Mouse (Mus musculus) Patski (cell line): ENCODE data around the gene Adcy2. TPM values are rescaled to one million over a fixed set of nuclear protein-coding genes. Genes with fewer than 3 reads are reported as not detected.

Experiments
- ATAC-seq: fragments of 100-300 bp; one replicate; pipeline ENCODE4 v1.8.0; 2021
- CTCF ChIA-PET: fragments of 350-600 bp; sonication (Branson Sonifier 250); formaldehyde crosslinking; loops from one replicate; lab custom pipeline; 2022; ENCODE audit warnings: inconsistent platforms; lab: Charles Lee
- POLR2A ChIA-PET: fragments of 350-600 bp; sonication (Branson Sonifier 250); formaldehyde crosslinking; loops from one replicate; lab custom pipeline; 2022; ENCODE audit warnings: antibody characterized with exemption, inconsistent platforms; lab: Charles Lee
- DNase-seq: peaks from one replicate; pipeline ENCODE4 v3.0.0-alpha.2; 2011; ENCODE audit warnings: low read depth, low spot score
- H3K27me3 ChIP-seq: fragments of 371-371 bp; one replicate; pipeline ENCODE4 v1.5.1; 2021
- CTCF ChIP-seq: fragments of 100-300 bp; IDR thresholded peaks from one replicate; pipeline ENCODE4 v1.5.1; 2021
- in situ Hi-C: fragments of 300-500 bp; cut with MboI; formaldehyde crosslinking; loops from 3 replicates; pipeline ENCODE4 v1.11.1; 2018; ENCODE audit warnings: low pct_unique_long_range_greater_than_20kb, mixed read lengths
- polyA plus RNA-seq: library from polyadenylated mRNA; unstranded; gene quantifications from one replicate; pipeline ENCODE4 v1.2.3, GENCODE M21; 2021

Adcy2 gene
- polyA plus RNA-seq, 1 experiment from 2014 or later: 0.06 TPM

DNA sequence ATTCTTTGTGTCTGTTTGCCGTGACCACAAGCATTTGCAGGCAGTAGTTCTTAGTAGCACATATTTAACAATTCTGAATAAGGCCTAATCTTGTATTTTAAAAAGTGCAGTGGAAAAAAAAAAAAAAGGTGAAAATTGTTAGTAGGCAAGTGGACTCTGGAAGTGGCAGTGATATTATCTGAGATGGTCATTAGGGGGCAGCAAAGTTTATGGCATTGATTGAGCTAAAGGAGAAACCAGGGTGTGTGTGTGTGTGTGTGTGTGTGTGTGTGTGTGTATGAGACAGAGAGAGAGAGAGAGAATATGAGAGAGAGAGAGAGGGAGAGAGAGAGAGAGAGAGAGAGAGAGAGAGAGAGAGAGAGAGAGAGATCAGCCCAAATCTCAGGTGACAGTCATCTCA, 405.5 kb downstream of the Adcy2 start:
- H3K27me3 ChIP-seq: no peaks in the 10 kb centered on the region
- POLR2A ChIA-PET: no interaction called here
- CTCF ChIA-PET: interaction anchor here (0.6 to 1.2 kb wide), 2 partner anchors 24 to 72 kb away, joined by 3 to 4 read pairs; no protein-coding TSS in a partner anchor
- TF ChIP-seq CTCF: peak; percentile 20
- ATAC-seq (no peak), DNase-seq (no peak)
- in situ Hi-C loops: loop anchor here (25.0 kb wide), 1 partner anchor 1681 kb away; the partner anchor contains the start of gene Gm10767

- ChIA-PET CTCF (no interaction called here), POLR2A (no interaction called here)
- ATAC-seq: no peak
- no peaks in the 10 kb centered on the region for H3K27me3 ChIP-seq
- TF ChIP-seq CTCF: no peak
- no peak for DNase-seq
- in situ Hi-C loops: loop anchor here (10.0 to 25.0 kb wide), 2 partner anchors 876 to 1676 kb away; partner anchors contain the start of gene Gm10767
Observed at GRCm38 (mm10) chr13:68588352-68588751, 411.0 kb downstream of the Adcy2 start.

- H3K27me3 ChIP-seq: no peaks in the 10 kb centered on the region
- ChIA-PET CTCF (no interaction called here), POLR2A (no interaction called here)
- in situ Hi-C loops: loop anchor here (10.0 to 25.0 kb wide), 2 partner anchors 879 to 1673 kb away; partner anchors contain the start of gene Gm10767
- DNase-seq: no peak
- no peak for ATAC-seq
- no peak for TF ChIP-seq CTCF
Observed at GRCm38 (mm10) chr13:68585441-68585840, 413.9 kb downstream of the Adcy2 start.

DNA sequence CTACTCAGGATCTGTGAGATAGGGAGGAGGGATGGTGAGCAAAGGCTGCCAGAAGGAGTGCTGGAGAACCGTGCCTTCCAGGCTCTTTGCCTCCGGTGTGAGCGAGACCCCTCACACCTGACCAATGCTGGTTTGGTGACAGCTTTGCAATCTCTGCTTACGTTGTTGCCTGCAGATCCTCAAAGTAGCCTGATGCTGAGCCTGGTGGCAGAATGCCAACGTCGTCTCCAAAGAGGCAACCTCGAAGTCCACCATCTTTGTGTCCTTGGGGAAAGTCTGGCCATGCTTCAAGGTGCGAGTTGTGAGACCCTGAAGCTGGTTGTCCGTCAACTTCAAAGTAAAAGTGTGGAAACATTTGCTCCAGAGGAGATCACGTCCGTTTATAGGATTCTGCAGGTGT, 415.4 kb downstream of the Adcy2 start:
- POLR2A ChIA-PET: no interaction called here
- DNase-seq (no peak), ATAC-seq (no peak)
- no peaks in the 10 kb centered on the region for H3K27me3 ChIP-seq
- CTCF ChIA-PET: no interaction called here
- in situ Hi-C loops: loop anchor here (10.0 to 25.0 kb wide), 2 partner anchors 881 to 1672 kb away; partner anchors contain the start of gene Gm10767
- no peak for TF ChIP-seq CTCF

- TF ChIP-seq CTCF: no peak
- in situ Hi-C loops: loop anchor here (10.0 to 25.0 kb wide), 2 partner anchors 882 to 1670 kb away; partner anchors contain the start of gene Gm10767
- ChIA-PET POLR2A (interaction anchor here (1.0 kb wide), 1 partner anchor 10 kb away, joined by 3 read pairs; no protein-coding TSS in a partner anchor), CTCF (no interaction called here)
- no peak for DNase-seq
- peak; percentile 5 for ATAC-seq
- no peaks in the 10 kb centered on the region for H3K27me3 ChIP-seq
Observed at GRCm38 (mm10) chr13:68582517-68582780, 416.9 kb downstream of the Adcy2 start.

- ATAC-seq (peak; percentile 97), DNase-seq (peak; percentile 84)
- no peaks in the 10 kb centered on the region for H3K27me3 ChIP-seq
- in situ Hi-C loops: loop anchor here (10.0 to 25.0 kb wide), 2 partner anchors 883 to 1670 kb away; partner anchors contain the start of gene Gm10767
- CTCF ChIA-PET: no interaction called here
- POLR2A ChIA-PET: interaction anchor here (1.0 kb wide), 1 partner anchor 10 kb away, joined by 3 read pairs; no protein-coding TSS in a partner anchor
- no peak for TF ChIP-seq CTCF
Observed at GRCm38 (mm10) chr13:68581747-68582516, 417.4 kb downstream of the Adcy2 start, which contains the start of the genes Mtrr and Fastkd3. Gene Mtrr, minus strand, starts transcription at chr13:68582149. Gene Fastkd3, plus strand, starts transcription at chr13:68582234.

- in situ Hi-C loops: loop anchor here (10.0 to 25.0 kb wide), 2 partner anchors 884 to 1669 kb away; partner anchors contain the start of gene Gm10767
- TF ChIP-seq CTCF: no peak
- ChIA-PET CTCF (interaction anchor here (1.3 kb wide), 1 partner anchor 12 kb away, joined by 7 read pairs; no protein-coding TSS in a partner anchor), POLR2A (no interaction called here)
- DNase-seq: no peak
- H3K27me3 ChIP-seq: no peaks in the 10 kb centered on the region
- no peak for ATAC-seq
Observed at GRCm38 (mm10) chr13:68581086-68581740, 418.1 kb downstream of the Adcy2 start.

GRCm38 (mm10) chr13:68577945-68578344, 421.4 kb downstream of the Adcy2 start:
- no peak for ATAC-seq
- POLR2A ChIA-PET: no interaction called here

GRCm38 (mm10) chr13:68574398-68574797, 424.9 kb downstream of the Adcy2 start:
- in situ Hi-C loops: loop anchor here (25.0 kb wide), 2 partner anchors 737 to 837 kb away; partner anchors contain the start of genes Gm10037 and Zfp65
- no peak for ATAC-seq
- CTCF ChIA-PET: no interaction called here
- no peak for DNase-seq
- TF ChIP-seq CTCF: no peak
- POLR2A ChIA-PET: no interaction called here
- H3K27me3 ChIP-seq: no peaks in the 10 kb centered on the region

More at GRCm38 (mm10) chr13:68577945-68578344, 421.4 kb downstream of the Adcy2 start:
- H3K27me3 ChIP-seq: no peaks in the 10 kb centered on the region
- CTCF ChIA-PET: interaction anchor here (1.9 to 2.6 kb wide), 2 partner anchors 9 to 12 kb away, joined by 6 to 8 read pairs; no protein-coding TSS in a partner anchor
- TF ChIP-seq CTCF: no peak
- in situ Hi-C loops: loop anchor here (25.0 kb wide), 1 partner anchor 1666 kb away; the partner anchor contains the start of gene Gm10767
- DNase-seq: no peak
